Mouse (Mus musculus): ENCODE data around the gene Csrp3. TPM values are rescaled to one million over a fixed set of nuclear protein-coding genes. Genes with fewer than 3 reads are reported as not detected.

Gene Csrp3
- polyA plus RNA-seq, 1 experiment from 2014 or later: 1.4 TPM

GRCm38 (mm10) chr7:48887973-48888372 is 40.1 kb upstream of the Csrp3 start:
- DNase-seq (ENCODE audit: low spot score): no peak
- 32% methylated on average over 8 of the region's 8 CpGs for WGBS
- Histone ChIP-seq H3K4me1 (ENCODE audit: control insufficient read depth, insufficient read depth, low read length) (peaks cover 10% of the 10 kb centered on the region), H3K9me3 (ENCODE audit: control insufficient read depth, low read length) (no peaks in the 10 kb centered on the region), H3K27me3 (ENCODE audit: control insufficient read depth, insufficient read depth, low read length) (no peaks in the 10 kb centered on the region), H3K4me3 (ENCODE audit: low read depth, low read length) (no peak overlapping the region), H3K9ac (ENCODE audit: low read length) (no peak overlapping the region), H3K27ac (replicated peaks; ENCODE audit: low read depth, low read length) (no peak overlapping the region), H3K4me2 (ENCODE audit: low read depth, severe bottlenecking) (no peak overlapping the region), H3K36me3 (ENCODE audit: control insufficient read depth, insufficient read depth, low read length) (no peaks in the 10 kb centered on the region)
- no peak for ATAC-seq (ENCODE audit: insufficient number of reproducible peaks, low FRiP score, low TSS enrichment, low read depth)

DNA sequence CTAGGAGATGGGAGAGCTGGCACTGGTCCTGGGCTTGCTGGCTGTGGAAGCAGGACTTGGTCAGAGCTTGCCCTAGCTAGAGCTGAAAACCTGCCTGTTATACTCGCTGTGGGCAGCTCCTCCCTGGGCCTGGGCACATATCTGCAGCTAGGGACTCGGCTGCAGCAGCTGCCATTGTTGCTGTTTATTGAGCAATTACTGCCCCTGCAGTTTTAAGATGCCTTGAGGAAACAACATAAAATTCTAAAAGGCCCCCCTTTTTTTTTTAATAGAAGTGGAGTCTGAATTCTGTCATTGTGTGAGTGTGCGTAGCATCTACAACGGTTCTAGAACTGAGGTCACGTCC is 36.4 kb upstream of the Csrp3 start:
- Histone ChIP-seq H3K9me3 (ENCODE audit: control insufficient read depth, low read length) (no peaks in the 10 kb centered on the region), H3K36me3 (ENCODE audit: control insufficient read depth, insufficient read depth, low read length) (no peaks in the 10 kb centered on the region), H3K4me2 (ENCODE audit: low read depth, severe bottlenecking) (no peak overlapping the region), H3K4me1 (ENCODE audit: control insufficient read depth, insufficient read depth, low read length) (peaks cover 7% of the 10 kb centered on the region), H3K9ac (ENCODE audit: low read length) (no peak overlapping the region), H3K4me3 (ENCODE audit: low read depth, low read length) (no peak overlapping the region), H3K27me3 (ENCODE audit: control insufficient read depth, insufficient read depth, low read length) (no peaks in the 10 kb centered on the region; the same call in 1 of the 2 replicates), H3K27ac (replicated peaks; ENCODE audit: low read depth, low read length) (no peak overlapping the region)
- WGBS: 52% methylated on average over 5 of the region's 5 CpGs
- no peak for ATAC-seq (ENCODE audit: insufficient number of reproducible peaks, low FRiP score, low TSS enrichment, low read depth)
- no peak for DNase-seq (ENCODE audit: low spot score)

GRCm38 (mm10) chr7:48883525-48884265 is 35.9 kb upstream of the Csrp3 start:
- H3K4me2 ChIP-seq (ENCODE audit: low read depth, severe bottlenecking): no peak overlapping the region
- H3K9me3 ChIP-seq (ENCODE audit: control insufficient read depth, low read length): no peaks in the 10 kb centered on the region
- H3K27me3 ChIP-seq (ENCODE audit: control insufficient read depth, insufficient read depth, low read length): no peaks in the 10 kb centered on the region; the same call in 1 of the 2 replicates
- no peak for ATAC-seq (ENCODE audit: insufficient number of reproducible peaks, low FRiP score, low TSS enrichment, low read depth)
- whole genome bisulfite sequencing: 84% methylated on average over 4 of the region's 4 CpGs
- H3K4me1 ChIP-seq (ENCODE audit: control insufficient read depth, insufficient read depth, low read length): peaks cover 8% of the 10 kb centered on the region
- H3K4me3 ChIP-seq (ENCODE audit: low read depth, low read length): no peak overlapping the region
- no peak overlapping the region for H3K27ac ChIP-seq (replicated peaks; ENCODE audit: low read depth, low read length)
- DNase-seq (ENCODE audit: low spot score): no peak
- no peaks in the 10 kb centered on the region for H3K36me3 ChIP-seq (ENCODE audit: control insufficient read depth, insufficient read depth, low read length)
- no peak overlapping the region for H3K9ac ChIP-seq (ENCODE audit: low read length)

GRCm38 (mm10) chr7:48881971-48882609 is 34.3 kb upstream of the Csrp3 start:
- 2% methylated on average over 28 of the region's 28 CpGs for WGBS
- H3K27me3 ChIP-seq (ENCODE audit: control insufficient read depth, insufficient read depth, low read length): no peaks in the 10 kb centered on the region; the same call in 1 of the 2 replicates
- DNase-seq (ENCODE audit: low spot score) (peak; percentile 61), ATAC-seq (ENCODE audit: insufficient number of reproducible peaks, low FRiP score, low TSS enrichment, low read depth) (no peak)
- H3K9me3 ChIP-seq (ENCODE audit: control insufficient read depth, low read length): no peaks in the 10 kb centered on the region
- H3K36me3 ChIP-seq (ENCODE audit: control insufficient read depth, insufficient read depth, low read length): 0 out of 2 replicates have a peak, but pooled peaks cover 2% of the 10 kb centered on the region
- peak overlapping the region; percentile 77 for H3K4me3 ChIP-seq (ENCODE audit: low read depth, low read length)
- H3K27ac ChIP-seq (replicated peaks; ENCODE audit: low read depth, low read length): no peak overlapping the region
- peaks cover 7% of the 10 kb centered on the region; the same call in 1 of the 2 replicates for H3K4me1 ChIP-seq (ENCODE audit: control insufficient read depth, insufficient read depth, low read length)
- H3K4me2 ChIP-seq (ENCODE audit: low read depth, severe bottlenecking): peak overlapping the region; percentile 75
- H3K9ac ChIP-seq (ENCODE audit: low read length): peak overlapping the region; percentile 61

DNA sequence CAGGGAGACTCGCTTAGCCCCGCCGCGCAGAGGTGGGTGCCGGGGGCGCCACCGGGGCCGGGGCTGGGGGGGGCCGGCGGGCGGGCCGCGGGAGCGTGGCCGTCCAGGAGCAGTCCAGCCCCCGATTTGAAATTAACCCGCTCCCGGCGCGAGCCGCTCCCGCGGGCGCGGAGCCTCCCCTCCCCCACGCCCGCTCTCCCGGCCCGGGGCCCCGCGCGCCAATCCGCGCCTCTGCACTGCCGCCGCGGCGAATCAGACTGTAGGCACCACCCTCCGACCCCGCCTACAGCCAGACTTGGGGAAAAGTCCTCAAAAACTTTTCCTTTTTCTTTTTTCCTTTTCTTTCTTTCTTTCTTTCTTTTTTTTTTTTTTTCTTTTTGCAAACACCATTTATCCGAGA is 33.7 kb upstream of the Csrp3 start, which contains the start of gene E2f8:
Gene E2f8 (minus strand): TSS at position 111 of the 400 bp plus-strand sequence.
- Histone ChIP-seq H3K4me3 (ENCODE audit: low read depth, low read length) (peak within 1 kb of the TSS; percentile 77), H3K4me2 (ENCODE audit: low read depth, severe bottlenecking) (peak within 1 kb of the TSS; percentile 75), H3K36me3 (ENCODE audit: control insufficient read depth, insufficient read depth, low read length) (0 out of 2 replicates have a peak, but pooled peaks cover 2% of the 10 kb centered on the region), H3K27me3 (ENCODE audit: control insufficient read depth, insufficient read depth, low read length) (no peaks in the 10 kb centered on the region; the same call in 1 of the 2 replicates), H3K27ac (replicated peaks; ENCODE audit: low read depth, low read length) (peak within 1 kb of the TSS; percentile 69; the same call in 1 of the 2 replicates), H3K4me1 (ENCODE audit: control insufficient read depth, insufficient read depth, low read length) (peaks cover 7% of the 10 kb centered on the region; the same call in 1 of the 2 replicates), H3K9me3 (ENCODE audit: control insufficient read depth, low read length) (no peaks in the 10 kb centered on the region), H3K9ac (ENCODE audit: low read length) (peak within 1 kb of the TSS; percentile 85)
- WGBS: under 1% methylated on average over 41 of the region's 41 CpGs
- peak; percentile 85 for DNase-seq (ENCODE audit: low spot score)
- ATAC-seq (ENCODE audit: insufficient number of reproducible peaks, low FRiP score, low TSS enrichment, low read depth): peak; percentile 67

DNA sequence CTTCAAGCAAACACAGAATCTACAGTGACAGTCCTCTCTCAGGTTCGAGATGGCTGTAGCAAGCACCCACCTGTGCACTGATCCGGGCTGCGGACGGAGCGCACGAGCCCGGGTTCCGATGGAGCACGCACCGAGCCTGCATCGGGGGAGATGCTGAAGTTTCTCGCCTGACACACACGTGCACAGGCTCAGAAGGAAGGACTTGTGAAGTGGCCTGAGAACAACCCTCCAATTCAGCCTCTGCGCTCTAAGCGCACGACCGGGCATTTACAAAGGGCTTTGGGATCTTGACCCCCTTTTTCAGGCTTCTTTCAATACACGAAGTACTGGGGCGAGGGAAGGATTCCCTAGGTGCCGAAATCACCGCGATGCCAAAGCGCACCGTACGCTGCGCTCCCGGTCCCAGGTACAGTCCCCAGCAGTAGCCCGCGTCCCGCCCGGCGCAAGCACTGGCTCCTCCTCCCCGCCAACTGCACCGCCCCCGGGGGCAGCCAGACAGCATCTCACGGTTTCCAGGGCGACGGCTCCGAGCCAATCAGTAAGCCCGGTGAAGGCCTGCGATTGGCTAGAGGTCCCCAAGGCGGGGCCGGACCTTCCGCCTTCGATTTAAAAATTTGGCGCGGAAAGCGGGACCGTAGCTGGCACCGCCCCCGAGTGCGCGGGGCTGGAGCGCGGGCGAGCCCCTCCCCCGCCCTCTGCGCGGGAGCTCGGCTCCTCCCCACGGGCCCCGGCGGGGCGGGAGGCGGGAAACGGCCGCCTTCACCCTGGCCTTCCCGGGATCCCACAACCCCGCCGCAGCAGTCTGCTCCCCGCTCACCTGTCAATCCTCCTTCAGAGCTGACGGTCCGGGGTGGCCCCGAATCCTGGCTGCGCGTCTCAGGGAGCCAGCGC is 33.0 kb upstream of the Csrp3 start:
- peak overlapping the region; percentile 77 for H3K4me3 ChIP-seq (ENCODE audit: low read depth, low read length)
- peak overlapping the region; percentile 69; the same call in 1 of the 2 replicates for H3K27ac ChIP-seq (replicated peaks; ENCODE audit: low read depth, low read length)
- ATAC-seq (ENCODE audit: insufficient number of reproducible peaks, low FRiP score, low TSS enrichment, low read depth): peak; percentile 97
- peak overlapping the region; percentile 85 for H3K9ac ChIP-seq (ENCODE audit: low read length)
- peak overlapping the region; percentile 75 for H3K4me2 ChIP-seq (ENCODE audit: low read depth, severe bottlenecking)
- under 1% methylated on average over 59 of the region's 77 CpGs for WGBS
- H3K27me3 ChIP-seq (ENCODE audit: control insufficient read depth, insufficient read depth, low read length): no peaks in the 10 kb centered on the region; the same call in 1 of the 2 replicates
- 0 out of 2 replicates have a peak, but pooled peaks cover 2% of the 10 kb centered on the region for H3K36me3 ChIP-seq (ENCODE audit: control insufficient read depth, insufficient read depth, low read length)
- H3K4me1 ChIP-seq (ENCODE audit: control insufficient read depth, insufficient read depth, low read length): peaks cover 7% of the 10 kb centered on the region; the same call in 1 of the 2 replicates
- DNase-seq (ENCODE audit: low spot score): peak; percentile 98
- H3K9me3 ChIP-seq (ENCODE audit: control insufficient read depth, low read length): no peaks in the 10 kb centered on the region

DNA sequence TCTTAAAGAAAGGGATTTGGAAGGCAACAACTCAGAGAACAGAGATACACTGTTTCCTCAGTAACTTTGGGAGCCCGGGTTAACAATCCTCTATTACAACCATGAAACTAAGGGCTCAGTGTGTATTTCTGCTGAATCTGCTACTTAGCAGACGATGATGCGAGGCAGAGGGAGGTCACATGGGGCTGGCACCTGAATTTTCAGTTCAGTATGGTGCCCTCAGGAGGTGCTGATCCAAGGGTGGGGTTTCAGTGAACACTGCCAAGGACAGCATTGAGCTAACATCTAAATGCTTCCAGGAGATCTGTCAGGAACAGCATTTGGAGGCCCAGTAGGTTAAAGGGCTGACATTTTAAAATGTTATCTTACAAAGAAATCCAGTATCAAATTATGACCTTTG is 31.7 kb upstream of the Csrp3 start:
- DNase-seq (ENCODE audit: low spot score): no peak
- 0 out of 2 replicates have a peak overlapping the region, but pooled peaks have one; percentile 0 for H3K4me3 ChIP-seq (ENCODE audit: low read depth, low read length)
- peak overlapping the region; percentile 20; the same call in 1 of the 2 replicates for H3K4me2 ChIP-seq (ENCODE audit: low read depth, severe bottlenecking)
- peaks cover 7% of the 10 kb centered on the region; the same call in 1 of the 2 replicates for H3K4me1 ChIP-seq (ENCODE audit: control insufficient read depth, insufficient read depth, low read length)
- no peaks in the 10 kb centered on the region for H3K9me3 ChIP-seq (ENCODE audit: control insufficient read depth, low read length)
- H3K27ac ChIP-seq (replicated peaks; ENCODE audit: low read depth, low read length): no peak overlapping the region
- no peak for ATAC-seq (ENCODE audit: insufficient number of reproducible peaks, low FRiP score, low TSS enrichment, low read depth)
- H3K27me3 ChIP-seq (ENCODE audit: control insufficient read depth, insufficient read depth, low read length): no peaks in the 10 kb centered on the region; the same call in 1 of the 2 replicates
- 76% methylated on average over 3 of the region's 3 CpGs for WGBS
- H3K36me3 ChIP-seq (ENCODE audit: control insufficient read depth, insufficient read depth, low read length): peaks cover 8% of the 10 kb centered on the region
- no peak overlapping the region for H3K9ac ChIP-seq (ENCODE audit: low read length)

Measured in limb, embryonic 11.5 days (tissue).